Mouse (Mus musculus) myocyte (in vitro differentiated cells): ENCODE results near the gene Lpar5. TPM values are rescaled to one million over a fixed set of nuclear protein-coding genes. Genes with fewer than 3 reads are reported as not detected.

ENCODE experiments used
- H3K27me3 ChIP-seq: one replicate; pipeline ENCODE4 v1.6.1; 2011; ENCODE audit not compliant: control insufficient read depth, insufficient read depth, insufficient read length
- H3K36me3 ChIP-seq: one replicate; pipeline ENCODE4 v1.6.1; 2011; ENCODE audit not compliant: control insufficient read depth, insufficient read depth
- H3K4me2 ChIP-seq: one replicate; pipeline ENCODE4 v1.6.1; 2011; ENCODE audit warnings: low read depth, control low read depth
- H3K4me3 ChIP-seq: one replicate; pipeline ENCODE4 v1.5.1; 2011; ENCODE audit warnings: mild to moderate bottlenecking, control low read depth, moderate library complexity
- H3K79me2 ChIP-seq: one replicate; pipeline ENCODE4 v1.6.1; 2011; ENCODE audit not compliant: control insufficient read depth, insufficient read depth
- H3ac ChIP-seq: one replicate; pipeline ENCODE4 v1.6.1; 2011; ENCODE audit not compliant: control insufficient read depth, insufficient read length
- CEBPB ChIP-seq: IDR thresholded peaks from 2 replicates; pipeline ENCODE4 v1.6.1; 2011; ENCODE audit warnings: mild to moderate bottlenecking, moderate library complexity; ENCODE audit not compliant: poor library complexity, insufficient read depth, severe bottlenecking
- E2F4 ChIP-seq: IDR thresholded peaks from one replicate; pipeline ENCODE4 v1.6.1; 2011; ENCODE audit warnings: mild to moderate bottlenecking, control low read depth, moderate library complexity; ENCODE audit not compliant: insufficient read depth
- MAX ChIP-seq: IDR thresholded peaks from one replicate; pipeline ENCODE4 v1.6.1; 2011; ENCODE audit warnings: low read depth, mild to moderate bottlenecking, control low read depth
- MYOD1 ChIP-seq, 3 experiments: IDR thresholded peaks; one replicate each; pipeline ENCODE4 v1.6.1; 2011; ENCODE audit warnings: control low read depth in 2 of 3, low read depth in 2 of 3, mild to moderate bottlenecking in 2 of 3, moderate library complexity in 1 of 3; ENCODE audit not compliant: insufficient read length in 2 of 3, control insufficient read depth in 1 of 3
- MYOG ChIP-seq, 3 experiments: IDR thresholded peaks; one replicate each; pipeline ENCODE4 v1.6.1; 2011; ENCODE audit warnings: control low read depth in 2 of 3, low read depth in 2 of 3, mild to moderate bottlenecking in 2 of 3; ENCODE audit not compliant: insufficient read length in 2 of 3, control insufficient read depth in 1 of 3, insufficient read depth in 1 of 3
- POLR2A ChIP-seq: IDR thresholded peaks from one replicate; pipeline ENCODE4 v1.6.1; 2011; ENCODE audit warnings: low read depth, mild to moderate bottlenecking, control low read depth, moderate library complexity; ENCODE audit not compliant: insufficient read length
- POLR2AphosphoS2 ChIP-seq: IDR thresholded peaks from one replicate; pipeline ENCODE4 v1.6.1; 2011; ENCODE audit warnings: low read depth, control low read depth; ENCODE audit not compliant: insufficient read length
- REST ChIP-seq: IDR thresholded peaks from one replicate; pipeline ENCODE4 v1.6.1; 2011; ENCODE audit warnings: mild to moderate bottlenecking, control low read depth, moderate library complexity; ENCODE audit not compliant: insufficient read depth, insufficient read length
- SRF ChIP-seq: IDR thresholded peaks from one replicate; pipeline ENCODE4 v1.6.1; 2011; ENCODE audit warnings: low read depth; ENCODE audit not compliant: control insufficient read depth, insufficient read length
- TCF12 ChIP-seq: IDR thresholded peaks from one replicate; pipeline ENCODE4 v1.6.1; 2011; ENCODE audit warnings: mild to moderate bottlenecking, control low read depth; ENCODE audit not compliant: poor library complexity, insufficient read depth, severe bottlenecking
- TCF3 ChIP-seq: IDR thresholded peaks from one replicate; pipeline ENCODE4 v1.6.1; 2011; ENCODE audit warnings: low read depth, control low read depth; ENCODE audit not compliant: insufficient read length
- USF1 ChIP-seq: IDR thresholded peaks from one replicate; pipeline ENCODE4 v1.6.1; 2011; ENCODE audit warnings: low read depth, mild to moderate bottlenecking, control low read depth, moderate library complexity
- polyA plus RNA-seq: library from polyadenylated mRNA; unstranded; fragments of >200 nt; fragmentation: generic; extraction: Trizol; gene quantifications from one replicate; pipeline ENCODE4 v1.2.1, GENCODE M21; 2012; ENCODE audit warnings: missing spikeins

The Lpar5 gene
- polyA plus RNA-seq, 1 experiment: not detected

GRCm38 (mm10) chr6:125095391-125096278 lies 27.9 kb downstream of the Lpar5 start, which contains the start of gene Chd4:
TSS of gene Chd4 (plus strand) at chr6:125095981.
- Histone ChIP-seq H3K27me3 (no peaks in the 10 kb centered on the region), H3K79me2 (peaks cover 38% of the 10 kb centered on the region), H3K4me3 (peak within 1 kb of the TSS; percentile 100), H3ac (peak within 1 kb of the TSS; percentile 90), H3K36me3 (peaks cover 5% of the 10 kb centered on the region), H3K4me2 (peak within 1 kb of the TSS; percentile 91)
- no peak for TF ChIP-seq E2F4
- TF ChIP-seq POLR2AphosphoS2: peak; percentile 91
- TF ChIP-seq MYOG (IDR thresholded peaks at IDR 0.05; ENCODE audit: control insufficient read depth in 1 of 3, insufficient read depth in 1 of 3, insufficient read length in 2 of 3, low read depth in 2 of 3): no peak
- TF ChIP-seq TCF3: no peak
- no peak for TF ChIP-seq REST
- TF ChIP-seq CEBPB: no peak
- no peak for TF ChIP-seq TCF12
- TF ChIP-seq MYOD1 (IDR thresholded peaks at IDR 0.05; ENCODE audit: control insufficient read depth in 1 of 3, insufficient read length in 2 of 3, low read depth in 2 of 3): peak in 1 of 3 experiments; percentile 17
- peak; percentile 92 for TF ChIP-seq POLR2A
- TF ChIP-seq MAX: no peak
- no peak for TF ChIP-seq SRF
- TF ChIP-seq USF1: no peak

- no peak for TF ChIP-seq MYOD1 (IDR thresholded peaks at IDR 0.05; ENCODE audit: control insufficient read depth in 1 of 3, insufficient read length in 2 of 3, low read depth in 2 of 3)
- no peak for TF ChIP-seq POLR2A
- no peak for TF ChIP-seq E2F4
- no peak for TF ChIP-seq USF1
- TF ChIP-seq TCF12: no peak
- TF ChIP-seq TCF3: no peak
- no peak for TF ChIP-seq SRF
- no peak for TF ChIP-seq CEBPB
- no peak for TF ChIP-seq MYOG (IDR thresholded peaks at IDR 0.05; ENCODE audit: control insufficient read depth in 1 of 3, insufficient read depth in 1 of 3, insufficient read length in 2 of 3, low read depth in 2 of 3)
- TF ChIP-seq MAX: no peak
- no peak for TF ChIP-seq REST
- no peak for TF ChIP-seq POLR2AphosphoS2
- Histone ChIP-seq H3K4me2 (peak overlapping the region; percentile 48), H3K4me3 (peak overlapping the region; percentile 100), H3ac (peak overlapping the region; percentile 90), H3K27me3 (no peaks in the 10 kb centered on the region), H3K79me2 (peaks cover 44% of the 10 kb centered on the region), H3K36me3 (peaks cover 11% of the 10 kb centered on the region)
Measured at GRCm38 (mm10) chr6:125096279-125096596, 28.5 kb downstream of the Lpar5 start.

GRCm38 (mm10) chr6:125096597-125097345 lies 29.1 kb downstream of the Lpar5 start:
- peak overlapping the region; percentile 91 for H3K4me2 ChIP-seq
- H3K4me3 ChIP-seq: peak overlapping the region; percentile 100
- TF ChIP-seq MYOG (IDR thresholded peaks at IDR 0.05; ENCODE audit: control insufficient read depth in 1 of 3, insufficient read depth in 1 of 3, insufficient read length in 2 of 3, low read depth in 2 of 3): peak in 2 of 3 experiments; percentile 54 to 79
- TF ChIP-seq E2F4: no peak
- TF ChIP-seq REST: no peak
- peak in 2 of 3 experiments; percentile 23 to 71 for TF ChIP-seq MYOD1 (IDR thresholded peaks at IDR 0.05; ENCODE audit: control insufficient read depth in 1 of 3, insufficient read length in 2 of 3, low read depth in 2 of 3)
- TF ChIP-seq CEBPB: no peak
- no peak for TF ChIP-seq TCF3
- TF ChIP-seq POLR2A: peak; percentile 59
- TF ChIP-seq SRF: no peak
- TF ChIP-seq TCF12: no peak
- H3K36me3 ChIP-seq: peaks cover 17% of the 10 kb centered on the region
- H3K27me3 ChIP-seq: no peaks in the 10 kb centered on the region
- peaks cover 50% of the 10 kb centered on the region for H3K79me2 ChIP-seq
- peak overlapping the region; percentile 90 for H3ac ChIP-seq

- TF ChIP-seq MYOD1 (IDR thresholded peaks at IDR 0.05; ENCODE audit: control insufficient read depth in 1 of 3, insufficient read length in 2 of 3, low read depth in 2 of 3) (no peak), SRF (no peak), CEBPB (no peak), MAX (no peak), TCF3 (no peak), E2F4 (no peak), USF1 (no peak), MYOG (IDR thresholded peaks at IDR 0.05; ENCODE audit: control insufficient read depth in 1 of 3, insufficient read depth in 1 of 3, insufficient read length in 2 of 3, low read depth in 2 of 3) (no peak), TCF12 (no peak), REST (no peak), POLR2AphosphoS2 (no peak), POLR2A (no peak)
- Histone ChIP-seq H3K36me3 (peaks cover 22% of the 10 kb centered on the region), H3ac (peak overlapping the region; percentile 90), H3K79me2 (peaks cover 55% of the 10 kb centered on the region), H3K27me3 (no peaks in the 10 kb centered on the region), H3K4me2 (peak overlapping the region; percentile 91), H3K4me3 (peak overlapping the region; percentile 100)
Measured at GRCm38 (mm10) chr6:125097346-125097689, 29.6 kb downstream of the Lpar5 start.
